Mouse (Mus musculus) layer of hippocampus, adult 8-10 months (tissue): ENCODE measurements around the gene C530008M17Rik. TPM values are rescaled to one million over a fixed set of nuclear protein-coding genes. Genes with fewer than 3 reads are reported as not detected.

ENCODE experiments used
- DNase-seq, 2 experiments: peaks; one replicate each; pipeline ENCODE4 v3.0.0; 2022; ENCODE audit warnings: low spot score in 2 of 2
- total RNA-seq, 4 experiments: library from RNA; stranded (reverse); gene quantifications; 2 replicates each; pipeline ENCODE4 v1.2.4; 2022

C530008M17Rik gene
- total RNA-seq, 4 experiments from 2014 or later = 75.9 to 99.3 (median 89.4) TPM

- no peak for DNase-seq
These were observed 45.0 kb downstream of the C530008M17Rik start for GRCm38 (mm10) chr5:76701127-76701853.

DNA sequence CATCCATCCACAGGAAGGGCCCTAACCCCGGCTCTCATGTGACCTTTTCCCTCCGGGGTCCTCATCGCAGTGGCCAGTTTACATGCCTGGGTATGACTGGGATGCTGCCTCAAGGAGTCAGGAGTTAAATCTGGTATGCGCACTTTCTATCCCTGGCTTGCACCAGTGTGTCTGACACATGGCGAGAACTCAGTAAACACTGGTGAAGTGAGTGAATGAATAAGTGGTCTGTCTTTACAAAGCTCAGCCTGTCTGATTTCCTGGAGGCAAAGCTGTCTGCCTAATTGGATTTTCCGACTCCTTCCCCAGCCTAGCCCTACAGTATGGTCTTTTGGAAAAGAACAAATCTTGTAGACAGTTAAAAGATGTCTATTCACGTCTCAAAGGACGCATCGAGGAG is 45.8 kb downstream of the C530008M17Rik start:
- DNase-seq = no peak

DNA sequence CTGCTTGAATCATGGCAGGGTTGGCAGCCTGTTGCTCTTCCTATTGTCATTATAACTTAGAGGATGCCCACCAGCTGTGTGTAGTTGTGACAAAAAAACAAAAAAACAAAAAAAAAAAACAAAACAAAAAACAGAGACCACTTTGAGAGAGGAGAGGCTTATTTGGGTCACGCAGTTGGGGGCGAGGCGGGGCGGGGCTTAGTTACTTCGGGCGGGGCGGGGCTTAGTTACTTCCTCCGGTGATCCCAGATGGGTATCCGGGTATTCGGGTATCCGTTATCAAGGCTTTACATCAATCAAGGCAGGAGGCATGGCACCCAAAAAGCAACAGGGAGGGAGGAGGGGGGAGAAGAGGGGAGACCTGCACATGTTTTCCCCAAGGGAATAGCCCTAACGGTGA is 46.3 kb downstream of the C530008M17Rik start:
- no peak for DNase-seq

GRCm38 (mm10) chr5:76705307-76706173 is 49.2 kb downstream of the C530008M17Rik start:
- DNase-seq = no peak

DNA sequence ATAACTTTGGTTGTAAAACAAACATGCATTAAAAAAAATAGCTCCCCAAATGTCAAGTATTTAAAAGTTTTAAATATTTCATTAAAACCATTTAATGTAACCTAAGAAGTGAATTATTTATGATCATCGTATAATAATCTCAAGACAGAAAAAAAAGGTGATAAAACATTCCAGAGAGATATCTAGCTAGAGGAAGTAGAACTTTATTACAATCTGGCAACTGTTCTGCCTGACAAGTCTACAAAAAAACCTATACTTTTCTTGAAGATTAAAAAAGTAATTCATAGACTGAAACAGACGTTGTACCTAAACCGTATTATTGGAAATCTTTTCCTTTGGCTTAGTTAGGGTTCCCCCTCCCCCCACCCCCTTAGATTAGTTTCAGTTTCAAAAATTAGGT is 50.8 kb downstream of the C530008M17Rik start:
- DNase-seq = no peak

DNA sequence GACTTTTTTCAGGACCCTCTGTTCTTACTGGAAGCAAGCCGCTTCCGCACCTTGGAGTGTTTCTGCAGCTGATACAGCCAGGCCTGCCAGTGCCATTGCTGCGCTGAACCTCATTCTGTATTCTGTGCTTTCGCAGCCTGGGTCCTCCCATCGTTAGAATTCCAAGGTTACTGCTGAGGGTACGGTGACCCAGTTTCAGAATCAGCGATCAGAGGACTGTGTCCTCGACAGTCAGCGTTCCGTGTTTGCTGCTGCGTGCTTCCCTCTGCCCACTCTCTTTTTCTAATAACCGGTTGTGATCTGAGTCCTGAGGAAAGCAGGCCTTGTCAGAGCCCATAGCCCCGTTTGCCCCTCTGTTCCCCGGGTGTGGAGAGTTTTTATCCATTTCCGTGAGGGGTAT is 51.7 kb downstream of the C530008M17Rik start:
- no peak for DNase-seq

DNA sequence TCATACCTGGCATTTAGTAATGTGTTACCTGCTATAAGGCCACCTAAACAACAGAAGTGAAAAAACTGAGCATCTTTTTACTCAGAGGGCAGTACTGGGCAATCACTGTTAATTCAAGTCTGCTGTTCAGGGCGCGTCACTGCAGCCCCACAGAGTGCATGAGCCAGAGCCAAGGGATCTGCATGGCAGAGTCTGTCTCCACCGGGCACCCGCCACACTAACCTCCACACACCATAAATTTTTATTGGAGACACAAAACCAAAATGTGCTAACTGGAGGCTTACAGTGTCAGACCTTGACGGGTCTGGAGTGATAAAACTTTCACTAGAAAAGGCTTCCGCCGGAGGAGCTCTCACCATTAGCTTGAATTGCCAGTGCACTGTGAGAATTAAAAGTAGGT is 57.4 kb downstream of the C530008M17Rik start:
- no peak for DNase-seq

GRCm38 (mm10) chr5:76719954-76720353 is 63.6 kb downstream of the C530008M17Rik start:
- DNase-seq = no peak

GRCm38 (mm10) chr5:76724878-76725277 is 68.6 kb downstream of the C530008M17Rik start:
- no peak for DNase-seq

- no peak for DNase-seq
These were observed 70.3 kb downstream of the C530008M17Rik start for GRCm38 (mm10) chr5:76726518-76727103.

- DNase-seq = peak in 1 of 2 experiments; percentile 15
These were observed 76.8 kb downstream of the C530008M17Rik start for GRCm38 (mm10) chr5:76733055-76733641.

DNA sequence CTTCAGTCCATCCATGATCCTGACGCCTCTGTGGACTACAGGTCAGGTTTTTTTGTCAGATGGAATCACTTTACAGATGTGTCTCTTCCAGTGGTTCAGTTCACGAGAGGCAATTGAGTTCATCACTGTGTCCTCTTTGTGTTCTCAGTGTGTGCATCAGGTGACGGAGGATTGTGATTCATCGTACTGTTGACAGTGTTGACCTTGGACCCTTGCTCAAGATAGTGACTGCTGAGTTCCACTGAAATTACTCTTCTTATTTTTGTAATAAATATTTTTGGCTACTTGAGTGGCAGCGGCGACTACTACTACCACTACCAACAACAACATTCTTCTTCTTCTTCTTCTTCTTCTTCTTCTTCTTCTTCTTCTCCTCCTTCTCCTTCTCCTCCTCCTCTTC is 85.2 kb downstream of the C530008M17Rik start:
- DNase-seq = no peak

DNA sequence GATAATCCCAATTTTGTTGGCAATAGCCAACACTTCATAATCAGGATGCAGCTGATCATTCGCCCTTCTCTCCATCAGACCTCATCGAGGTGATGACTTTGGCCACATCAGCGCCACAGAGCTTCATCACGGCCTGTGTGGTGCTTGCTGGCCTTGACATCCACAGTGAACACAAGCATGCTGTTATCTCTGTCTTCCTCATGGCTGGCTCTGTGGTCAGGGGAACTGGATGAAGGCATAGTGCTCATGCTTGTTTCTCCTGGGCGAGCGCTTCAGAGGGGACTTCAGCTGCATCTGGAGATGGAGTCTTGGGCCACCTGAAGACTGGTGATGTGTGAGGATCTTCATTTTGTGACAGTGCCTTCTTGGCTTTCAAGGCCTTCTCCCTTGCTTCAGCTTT is 85.8 kb downstream of the C530008M17Rik start:
- DNase-seq = no peak

DNA sequence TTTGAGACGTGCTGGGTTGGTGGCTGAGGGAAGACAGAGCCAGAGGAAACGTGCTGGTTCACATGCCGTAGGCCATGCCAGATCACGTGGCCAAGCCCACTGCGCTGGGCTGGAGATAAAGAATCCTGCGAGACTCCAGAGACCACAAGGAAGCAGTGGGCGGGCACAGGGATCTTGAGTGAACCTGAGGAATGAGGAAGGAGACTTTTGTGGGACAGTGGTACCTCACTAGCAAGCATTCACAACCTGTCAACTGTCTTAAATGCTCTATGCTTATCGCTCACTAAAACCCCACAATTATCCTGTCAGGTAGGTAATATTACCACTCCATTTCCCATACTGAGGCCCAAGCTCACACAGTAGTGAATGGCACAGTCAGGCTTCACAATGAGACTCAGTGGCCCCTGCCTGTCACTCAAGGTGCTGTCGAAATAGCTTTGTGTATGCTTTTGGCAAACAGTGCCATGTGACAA is 88.5 kb downstream of the C530008M17Rik start:
- no peak for DNase-seq

GRCm38 (mm10) chr5:76747851-76748250 is 91.5 kb downstream of the C530008M17Rik start:
- no peak for DNase-seq

- no peak for DNase-seq
These were observed 96.0 kb downstream of the C530008M17Rik start for GRCm38 (mm10) chr5:76752351-76752750.

- DNase-seq = no peak
These were observed 104.0 kb downstream of the C530008M17Rik start for GRCm38 (mm10) chr5:76760349-76760748.

GRCm38 (mm10) chr5:76762030-76762698 is 105.9 kb downstream of the C530008M17Rik start:
- DNase-seq = no peak

DNA sequence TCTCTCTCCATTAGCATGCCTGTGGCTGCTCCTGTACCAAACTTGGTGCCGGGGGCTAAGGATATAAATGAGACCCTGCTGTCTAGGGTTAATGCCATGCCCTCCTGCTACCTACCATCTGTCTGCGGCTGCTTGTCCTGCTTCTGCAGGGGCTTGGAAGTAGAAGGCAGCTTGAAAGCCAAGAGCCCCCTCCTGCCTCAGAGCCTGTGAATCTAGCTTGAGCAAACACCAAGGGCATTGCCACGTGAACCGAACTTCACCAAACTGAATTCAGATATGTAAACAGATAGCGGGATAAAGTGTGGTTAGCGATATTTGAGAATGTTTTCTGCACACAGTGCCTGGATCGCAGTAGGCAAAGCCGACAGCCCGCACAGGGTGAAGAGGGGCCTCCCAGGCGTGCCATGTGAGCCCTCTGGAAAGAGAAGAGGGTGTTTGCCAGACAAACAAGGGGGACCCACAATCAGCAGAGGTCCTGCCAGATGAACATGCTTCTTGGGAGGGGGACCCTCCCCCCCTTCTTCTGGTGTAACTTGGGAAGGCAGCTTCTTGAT is 106.9 kb downstream of the C530008M17Rik start:
- DNase-seq = no peak

- DNase-seq = no peak
These were observed 107.4 kb downstream of the C530008M17Rik start for GRCm38 (mm10) chr5:76763731-76764130.

- DNase-seq = no peak
These were observed 112.7 kb downstream of the C530008M17Rik start for GRCm38 (mm10) chr5:76769014-76769413.
